Mouse (Mus musculus): ENCODE results near the gene Cr1l. TPM values are rescaled to one million over a fixed set of nuclear protein-coding genes. Genes with fewer than 3 reads are reported as not detected.
A peak's percentile ranks its signal among the peaks of the same experiment; 100 is the strongest.

Gene Cr1l
- polyA plus RNA-seq (2014; fragmentation: Nextera tagmentation; extraction: Ambion mirVana) = 57.1 and 63.6 TPM in 2 replicates

DNA sequence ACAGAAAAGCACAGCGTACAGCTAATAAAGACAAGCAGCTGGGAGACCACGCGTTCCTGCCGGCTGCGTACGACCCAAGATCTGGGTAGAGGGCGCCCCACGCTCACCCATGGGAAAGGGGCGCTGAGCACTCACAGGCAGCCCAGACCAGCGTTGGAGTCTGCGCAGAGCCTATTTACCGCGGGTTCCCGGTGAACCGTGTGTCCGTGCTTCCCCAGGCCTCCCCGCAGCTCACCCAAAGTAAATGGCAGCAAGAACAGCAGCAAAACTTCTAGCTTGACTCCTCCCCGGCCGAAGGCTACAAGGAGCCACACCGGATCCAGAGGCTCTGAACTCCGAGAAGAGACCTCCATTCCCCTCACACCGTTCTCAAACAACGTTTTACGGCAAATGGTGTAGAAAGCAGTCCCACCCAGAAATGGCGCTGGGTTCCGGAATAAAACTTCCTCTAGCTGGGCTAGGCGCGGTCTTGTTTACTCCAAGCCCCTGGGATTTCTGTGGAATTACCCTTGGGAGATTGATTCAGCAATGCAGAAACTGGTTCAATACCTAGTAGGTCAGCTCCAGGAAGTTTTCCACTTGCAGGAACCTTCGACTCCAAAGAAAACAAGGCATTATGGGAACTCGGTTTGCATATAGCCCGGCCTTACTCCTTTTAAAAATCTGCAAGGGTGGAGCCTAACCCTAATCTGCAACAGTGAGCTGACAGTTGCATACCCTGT, at the start of gene Cr1l:
TSS of gene Cr1l (minus strand) at position 634 of the 722 bp plus-strand sequence.
- no peaks in the 10 kb centered on the region for H3K27me3 ChIP-seq (ENCODE audit: control insufficient read depth, insufficient read depth, low read length)
- under 1% methylated on average over 31 of the region's 31 CpGs for WGBS (ENCODE audit: insufficient replicate concordance)

DNA sequence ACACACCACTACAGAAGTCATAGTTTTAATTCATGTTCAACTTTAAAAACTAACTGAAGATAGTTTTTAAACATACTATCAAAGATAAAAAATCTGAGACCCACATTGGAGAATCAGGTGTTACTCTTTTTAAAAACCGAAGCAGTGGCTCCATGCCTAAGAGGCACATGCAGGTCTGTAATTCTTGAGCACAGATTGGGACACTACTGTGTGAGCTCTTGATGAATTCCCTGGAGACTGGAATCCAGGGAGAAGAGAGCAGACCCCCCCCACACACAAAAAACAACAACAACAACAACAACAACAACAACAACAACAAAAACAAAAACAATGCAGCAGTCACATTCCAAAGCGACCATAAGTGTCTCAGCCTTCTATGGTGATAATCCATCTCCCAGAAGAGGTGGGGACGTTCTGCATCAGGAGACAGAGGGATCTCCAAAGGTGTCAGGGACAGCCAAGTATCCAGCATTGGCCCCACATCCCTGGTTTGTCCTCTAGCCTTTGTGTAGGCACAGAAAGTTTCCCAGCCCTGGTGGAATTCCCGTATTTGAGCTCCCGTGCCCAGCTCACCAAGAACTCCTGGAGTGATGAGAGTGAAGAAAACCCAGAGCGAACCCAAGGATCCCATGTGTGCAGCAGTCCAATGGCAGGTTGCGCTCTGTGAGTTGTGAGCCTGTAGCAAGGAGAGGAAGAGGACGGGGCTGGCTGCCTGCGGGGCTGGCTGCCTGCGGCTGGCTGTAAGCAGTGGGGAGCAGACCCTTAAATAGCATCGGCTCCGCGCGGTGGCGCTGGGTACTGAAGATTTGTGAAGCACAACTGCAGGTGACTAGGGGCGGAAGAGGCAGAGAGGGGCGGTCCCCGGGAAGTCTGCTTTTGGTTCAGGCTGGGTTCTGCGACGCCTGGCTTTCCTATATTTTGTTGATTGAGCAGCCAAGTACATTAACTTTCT, 44.9 kb upstream of the Cr1l start, which contains the start of gene Cr2:
TSS of gene Cr2 (minus strand) at position 737 of the 952 bp plus-strand sequence.
- Histone ChIP-seq H3K27ac (ENCODE audit: low read depth, low read length) (no peak within 1 kb of the TSS), H3K27me3 (ENCODE audit: control insufficient read depth, insufficient read depth, low read length) (no peaks in the 10 kb centered on the region), H3K9me3 (replicated peaks; ENCODE audit: control insufficient read depth, low read length) (no peaks in the 10 kb centered on the region), H3K4me2 (peak within 1 kb of the TSS; percentile 67), H3K4me1 (ENCODE audit: control insufficient read depth, insufficient read depth, low read length) (no peaks in the 10 kb centered on the region), H3K9ac (ENCODE audit: low read depth, low read length) (peak within 1 kb of the TSS; percentile 60), H3K4me3 (ENCODE audit: low read depth, low read length) (peak within 1 kb of the TSS; percentile 35), H3K36me3 (ENCODE audit: control insufficient read depth, insufficient read depth, low read length) (no peaks in the 10 kb centered on the region)
- ATAC-seq (replicated peaks; ENCODE audit: insufficient number of reproducible peaks, low FRiP score, low TSS enrichment) = peak; percentile 88
- WGBS (ENCODE audit: insufficient replicate concordance) = 9% methylated on average over 20 of the region's 20 CpGs

More for the DNA sequence above, at the start of gene Cr1l:
- Histone ChIP-seq H3K9ac (ENCODE audit: low read depth, low read length) (peak within 1 kb of the TSS; percentile 98), H3K27ac (ENCODE audit: low read depth, low read length) (peak within 1 kb of the TSS; percentile 99), H3K4me1 (ENCODE audit: control insufficient read depth, insufficient read depth, low read length) (0 out of 2 replicates have a peak, but pooled peaks cover 3% of the 10 kb centered on the region), H3K4me3 (ENCODE audit: low read depth, low read length) (peak within 1 kb of the TSS; percentile 74), H3K36me3 (ENCODE audit: control insufficient read depth, insufficient read depth, low read length) (peaks cover 3% of the 10 kb centered on the region), H3K4me2 (peak within 1 kb of the TSS; percentile 79), H3K9me3 (replicated peaks; ENCODE audit: control insufficient read depth, low read length) (no peaks in the 10 kb centered on the region)
- ATAC-seq (replicated peaks; ENCODE audit: insufficient number of reproducible peaks, low FRiP score, low TSS enrichment) = peak; percentile 97

DNA sequence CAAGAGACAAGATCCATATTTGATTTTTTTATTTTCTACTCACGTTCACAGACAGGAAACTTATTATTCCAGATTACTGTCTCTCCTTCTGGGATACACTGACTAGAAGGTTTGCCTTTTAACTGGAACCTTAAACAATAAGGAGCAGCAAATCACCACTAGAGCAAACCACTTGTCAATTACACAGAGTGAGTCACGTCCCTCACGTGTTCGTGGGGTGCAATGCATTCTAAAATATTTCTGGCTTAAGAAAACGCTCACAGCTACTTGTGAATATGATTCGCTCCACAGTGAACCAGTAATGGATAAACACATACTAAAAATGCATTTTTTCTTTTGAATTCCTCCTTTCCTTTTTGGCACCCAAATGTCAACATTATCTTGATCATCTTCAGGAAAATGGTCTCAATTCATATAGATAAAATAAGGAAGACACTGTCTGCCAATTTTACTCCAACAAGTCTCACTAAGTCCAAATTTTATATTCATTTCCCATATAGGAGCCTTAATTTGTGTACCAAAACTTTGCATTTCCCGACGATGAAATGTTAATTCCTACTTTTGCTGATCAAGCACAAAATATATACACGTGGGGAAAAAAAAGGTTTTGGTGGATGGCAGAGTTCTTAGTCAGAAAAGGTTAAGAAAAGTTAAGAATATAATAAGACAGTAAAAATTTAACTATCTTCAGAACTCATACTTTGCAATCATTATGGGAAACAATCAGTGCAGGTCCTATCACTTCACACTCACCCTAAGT, 33.8 kb upstream of the Cr1l start:
- Histone ChIP-seq H3K4me1 (ENCODE audit: control insufficient read depth, insufficient read depth, low read length) (no peaks in the 10 kb centered on the region), H3K27me3 (ENCODE audit: control insufficient read depth, insufficient read depth, low read length) (no peaks in the 10 kb centered on the region), H3K4me2 (no peak overlapping the region), H3K4me3 (ENCODE audit: low read depth, low read length) (no peak overlapping the region), H3K9me3 (replicated peaks; ENCODE audit: control insufficient read depth, low read length) (no peaks in the 10 kb centered on the region), H3K27ac (ENCODE audit: low read depth, low read length) (no peak overlapping the region), H3K36me3 (ENCODE audit: control insufficient read depth, insufficient read depth, low read length) (no peaks in the 10 kb centered on the region), H3K9ac (ENCODE audit: low read depth, low read length) (no peak overlapping the region)
- 80% methylated on average over 9 of the region's 9 CpGs for WGBS (ENCODE audit: insufficient replicate concordance)
- no peak for ATAC-seq (replicated peaks; ENCODE audit: insufficient number of reproducible peaks, low FRiP score, low TSS enrichment)

DNA sequence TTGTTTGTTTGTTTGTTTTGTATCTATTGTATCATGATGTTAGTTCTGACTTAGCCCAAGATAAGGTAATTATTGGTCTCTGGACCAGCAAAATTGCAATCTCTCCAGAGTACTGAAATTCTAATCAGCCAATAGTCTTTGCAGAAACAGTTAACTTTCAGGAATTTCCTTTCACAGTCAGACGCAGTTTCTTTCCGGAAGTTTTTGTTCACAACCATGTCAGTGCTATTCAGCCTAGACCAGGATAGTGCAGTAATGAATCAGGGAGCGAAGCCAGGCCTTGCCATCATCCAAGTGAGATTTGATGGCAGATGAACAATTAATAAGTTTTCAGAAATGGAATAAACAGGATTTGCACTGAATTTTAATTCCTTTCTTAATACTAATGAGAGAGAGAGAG, 684 bp upstream of the Cr1l start:
- Histone ChIP-seq H3K9ac (ENCODE audit: low read depth, low read length) (no peak overlapping the region), H3K27me3 (ENCODE audit: control insufficient read depth, insufficient read depth, low read length) (no peaks in the 10 kb centered on the region), H3K9me3 (replicated peaks; ENCODE audit: control insufficient read depth, low read length) (no peaks in the 10 kb centered on the region), H3K4me1 (ENCODE audit: control insufficient read depth, insufficient read depth, low read length) (0 out of 2 replicates have a peak, but pooled peaks cover 3% of the 10 kb centered on the region), H3K36me3 (ENCODE audit: control insufficient read depth, insufficient read depth, low read length) (peaks cover 3% of the 10 kb centered on the region), H3K4me3 (ENCODE audit: low read depth, low read length) (0 out of 2 replicates have a peak overlapping the region, but pooled peaks have one; percentile 74), H3K27ac (ENCODE audit: low read depth, low read length) (0 out of 2 replicates have a peak overlapping the region, but pooled peaks have one; percentile 99), H3K4me2 (peak overlapping the region; percentile 79)
- 58% methylated on average over 3 of the region's 3 CpGs for whole genome bisulfite sequencing (ENCODE audit: insufficient replicate concordance)
- no peak for ATAC-seq (replicated peaks; ENCODE audit: insufficient number of reproducible peaks, low FRiP score, low TSS enrichment)

DNA sequence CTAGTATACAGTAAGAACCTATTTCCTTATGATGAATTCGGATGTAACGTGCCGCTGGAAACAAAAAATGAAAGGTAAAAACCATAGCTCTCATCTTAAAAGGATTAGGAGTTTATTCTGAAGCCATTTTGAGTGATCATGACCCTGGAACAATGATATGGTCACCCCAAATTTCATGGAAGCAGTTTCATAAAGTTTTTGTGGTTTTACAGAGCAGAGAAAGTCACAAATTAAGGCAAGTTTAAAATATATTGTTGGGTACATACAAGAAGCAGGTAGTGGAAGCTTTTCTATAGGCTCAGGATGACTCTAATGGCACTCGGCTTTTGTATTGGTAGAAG, 259 bp upstream of the Cr1l start:
- ATAC-seq (replicated peaks; ENCODE audit: insufficient number of reproducible peaks, low FRiP score, low TSS enrichment) = no peak
- Histone ChIP-seq H3K4me1 (ENCODE audit: control insufficient read depth, insufficient read depth, low read length) (0 out of 2 replicates have a peak, but pooled peaks cover 3% of the 10 kb centered on the region), H3K9ac (ENCODE audit: low read depth, low read length) (peak overlapping the region; percentile 98), H3K36me3 (ENCODE audit: control insufficient read depth, insufficient read depth, low read length) (peaks cover 3% of the 10 kb centered on the region), H3K4me3 (ENCODE audit: low read depth, low read length) (peak overlapping the region; percentile 74), H3K4me2 (peak overlapping the region; percentile 79), H3K27me3 (ENCODE audit: control insufficient read depth, insufficient read depth, low read length) (no peaks in the 10 kb centered on the region), H3K27ac (ENCODE audit: low read depth, low read length) (peak overlapping the region; percentile 99), H3K9me3 (replicated peaks; ENCODE audit: control insufficient read depth, low read length) (no peaks in the 10 kb centered on the region)
- 24% methylated on average over 4 of the region's 4 CpGs for WGBS (ENCODE audit: insufficient replicate concordance)

DNA sequence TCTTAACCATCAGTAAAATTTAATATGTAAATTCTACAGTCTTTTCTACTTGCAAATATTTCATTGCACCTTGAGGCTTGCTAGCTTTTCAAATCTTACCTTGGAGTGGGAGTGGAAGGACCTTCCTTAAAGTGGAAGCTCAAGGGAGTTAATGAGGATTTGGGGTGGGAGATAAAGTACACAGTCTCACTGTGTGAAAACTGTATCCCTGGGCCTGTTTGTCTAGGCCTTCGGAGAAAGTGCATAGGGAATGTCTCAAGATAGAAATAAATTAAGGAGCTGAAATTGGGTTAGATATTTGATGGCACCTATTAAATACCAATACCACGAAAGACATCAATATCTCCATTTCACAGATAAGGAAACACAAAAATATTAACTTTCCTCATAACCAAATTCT, 907 bp downstream of the Cr1l start:
- no peaks in the 10 kb centered on the region for H3K27me3 ChIP-seq (ENCODE audit: control insufficient read depth, insufficient read depth, low read length)
- H3K4me1 ChIP-seq (ENCODE audit: control insufficient read depth, insufficient read depth, low read length) = 0 out of 2 replicates have a peak, but pooled peaks cover 3% of the 10 kb centered on the region
- ATAC-seq (replicated peaks; ENCODE audit: insufficient number of reproducible peaks, low FRiP score, low TSS enrichment) = peak; percentile 55; the same call in 1 of the 2 replicates
- peak overlapping the region; percentile 98 for H3K9ac ChIP-seq (ENCODE audit: low read depth, low read length)
- peak overlapping the region; percentile 74 for H3K4me3 ChIP-seq (ENCODE audit: low read depth, low read length)
- no peaks in the 10 kb centered on the region for H3K9me3 ChIP-seq (replicated peaks; ENCODE audit: control insufficient read depth, low read length)
- H3K36me3 ChIP-seq (ENCODE audit: control insufficient read depth, insufficient read depth, low read length) = peaks cover 3% of the 10 kb centered on the region
- 16% methylated on average over 2 of the region's 2 CpGs for WGBS (ENCODE audit: insufficient replicate concordance)
- peak overlapping the region; percentile 79 for H3K4me2 ChIP-seq
- H3K27ac ChIP-seq (ENCODE audit: low read depth, low read length) = peak overlapping the region; percentile 99; the same call in 1 of the 2 replicates

DNA sequence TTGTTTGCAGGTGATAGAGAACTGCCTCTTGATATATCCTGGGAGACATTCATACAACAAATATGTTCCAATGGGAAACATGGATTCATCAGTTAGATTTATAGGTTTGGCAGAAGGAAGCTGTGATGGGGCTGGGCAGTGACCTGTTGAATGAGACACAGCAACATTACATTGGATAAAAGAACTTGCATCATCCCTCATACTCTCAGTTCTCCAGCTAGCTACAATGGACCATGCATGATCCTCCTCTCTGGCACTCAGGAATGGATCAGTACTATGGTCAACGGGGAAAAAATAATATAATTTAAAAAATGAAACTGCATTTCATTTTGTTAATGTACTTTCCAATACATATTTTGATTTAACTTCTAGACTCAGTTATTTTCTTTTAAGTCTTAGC, 1.5 kb downstream of the Cr1l start:
- 76% methylated on average over 1 of the region's 1 CpGs for WGBS (ENCODE audit: insufficient replicate concordance)
- peak overlapping the region; percentile 45 for H3K4me2 ChIP-seq
- H3K9me3 ChIP-seq (replicated peaks; ENCODE audit: control insufficient read depth, low read length) = no peaks in the 10 kb centered on the region

DNA sequence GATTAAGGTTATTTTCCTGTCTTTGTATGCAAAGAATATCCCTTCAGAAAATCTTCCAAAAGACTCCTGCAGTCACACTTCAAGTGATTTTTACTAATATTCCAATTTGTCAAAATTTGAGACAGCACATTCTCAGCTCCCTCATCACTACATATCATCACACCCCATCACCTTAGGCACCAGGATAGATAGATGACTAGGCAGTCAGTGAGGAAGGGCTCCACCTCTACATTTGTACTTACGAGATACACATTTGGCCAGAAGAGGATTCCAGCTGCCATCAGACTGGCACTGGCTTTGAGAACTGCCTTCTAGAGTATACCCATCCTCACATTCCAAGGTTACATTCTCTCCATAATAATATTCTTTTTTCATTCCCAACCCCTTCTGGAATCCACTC, 17.0 kb downstream of the Cr1l start:
- Histone ChIP-seq H3K36me3 (ENCODE audit: control insufficient read depth, insufficient read depth, low read length) (peaks cover 12% of the 10 kb centered on the region), H3K27me3 (ENCODE audit: control insufficient read depth, insufficient read depth, low read length) (no peaks in the 10 kb centered on the region), H3K4me1 (ENCODE audit: control insufficient read depth, insufficient read depth, low read length) (no peaks in the 10 kb centered on the region), H3K9me3 (replicated peaks; ENCODE audit: control insufficient read depth, low read length) (no peaks in the 10 kb centered on the region), H3K27ac (ENCODE audit: low read depth, low read length) (no peak overlapping the region), H3K9ac (ENCODE audit: low read depth, low read length) (no peak overlapping the region), H3K4me3 (ENCODE audit: low read depth, low read length) (no peak overlapping the region), H3K4me2 (no peak overlapping the region)
- WGBS (ENCODE audit: insufficient replicate concordance) = 84% methylated on average over 1 of the region's 1 CpGs
- no peak for ATAC-seq (replicated peaks; ENCODE audit: insufficient number of reproducible peaks, low FRiP score, low TSS enrichment)

More for the DNA sequence above, 1.5 kb downstream of the Cr1l start:
- H3K27ac ChIP-seq (ENCODE audit: low read depth, low read length) = no peak overlapping the region
- H3K27me3 ChIP-seq (ENCODE audit: control insufficient read depth, insufficient read depth, low read length) = no peaks in the 10 kb centered on the region
- ATAC-seq (replicated peaks; ENCODE audit: insufficient number of reproducible peaks, low FRiP score, low TSS enrichment) = no peak
- H3K36me3 ChIP-seq (ENCODE audit: control insufficient read depth, insufficient read depth, low read length) = peaks cover 3% of the 10 kb centered on the region
- H3K4me3 ChIP-seq (ENCODE audit: low read depth, low read length) = peak overlapping the region; percentile 19; the same call in 1 of the 2 replicates
- H3K4me1 ChIP-seq (ENCODE audit: control insufficient read depth, insufficient read depth, low read length) = 0 out of 2 replicates have a peak, but pooled peaks cover 3% of the 10 kb centered on the region
- H3K9ac ChIP-seq (ENCODE audit: low read depth, low read length) = no peak overlapping the region
